Mouse (Mus musculus) G1E (cell line): ENCODE data around the gene Cdkal1.

Source experiments
- CTCF ChIP-seq: IDR thresholded peaks from 2 replicates; pipeline ENCODE4 v1.5.1; 2012; ENCODE audit warnings: low read depth, low read length, inconsistent platforms, mixed read lengths
- GATA1 ChIP-seq: IDR thresholded peaks from 2 replicates; pipeline ENCODE4 v1.6.1; 2012; ENCODE audit warnings: borderline replicate concordance, low read length, inconsistent platforms, mixed read lengths
- GATA2 ChIP-seq: IDR thresholded peaks from 2 replicates; pipeline ENCODE4 v1.6.1; 2012; ENCODE audit warnings: low read depth, low read length, inconsistent platforms, borderline replicate concordance
- POLR2AphosphoS5 ChIP-seq: IDR thresholded peaks from 2 replicates; pipeline ENCODE4 v1.6.1; 2012; ENCODE audit warnings: low read depth, low read length, inconsistent platforms; ENCODE audit not compliant: insufficient replicate concordance
- TAL1 ChIP-seq: conservative IDR thresholded peaks from 2 replicates; pipeline ENCODE4 v1.6.1; 2012; ENCODE audit warnings: low read depth, low read length, inconsistent platforms, mixed read lengths

GRCm38 (mm10) chr13:29609441-29609840, 246.0 kb downstream of the Cdkal1 start:
- TF ChIP-seq CTCF (no peak), GATA1 (no peak), TAL1 (no peak), POLR2AphosphoS5 (no peak), GATA2 (no peak)
